Mouse (Mus musculus): ENCODE measurements around the gene Palm2.

DNA sequence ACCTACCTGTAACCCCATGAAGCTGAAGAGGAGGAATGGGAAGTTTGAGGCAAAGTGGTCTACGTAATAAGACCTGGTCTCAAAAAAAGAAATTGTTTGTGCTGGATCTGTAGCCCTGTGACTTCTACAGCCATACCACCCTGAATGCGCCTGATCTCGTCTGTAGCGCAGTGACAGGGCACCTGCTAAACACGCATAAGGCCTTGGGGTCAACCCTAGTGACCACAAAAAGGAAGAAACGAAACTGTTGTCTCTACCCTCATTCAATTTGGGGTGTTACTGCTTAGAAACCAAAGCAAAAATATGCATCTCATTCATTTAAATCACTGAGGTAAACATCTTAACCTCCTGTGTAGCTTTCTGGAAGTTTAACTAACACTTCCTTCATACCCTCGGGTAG lies 270.5 kb downstream of the Palm2 start:
- no peak for TF ChIP-seq CTCF (conservative IDR thresholded peaks at IDR 0.05; ENCODE audit: insufficient read depth, insufficient read length, low read depth, low read length)
- no peak for TF ChIP-seq POLR2A (IDR thresholded peaks at IDR 0.05; ENCODE audit: low read depth, low read length)
